Mouse (Mus musculus) right cerebral cortex, postnatal 36 days (tissue): ENCODE results near the gene Desi1.
A peak's percentile ranks its signal among the peaks of the same experiment; 100 is the strongest.

Experiments
- DNase-seq, 2 experiments: peaks; one replicate each; pipeline ENCODE4 v3.0.0; 2022; ENCODE audit warnings: low spot score in 2 of 2, mixed read lengths in 1 of 2

The Desi1 gene

DNA sequence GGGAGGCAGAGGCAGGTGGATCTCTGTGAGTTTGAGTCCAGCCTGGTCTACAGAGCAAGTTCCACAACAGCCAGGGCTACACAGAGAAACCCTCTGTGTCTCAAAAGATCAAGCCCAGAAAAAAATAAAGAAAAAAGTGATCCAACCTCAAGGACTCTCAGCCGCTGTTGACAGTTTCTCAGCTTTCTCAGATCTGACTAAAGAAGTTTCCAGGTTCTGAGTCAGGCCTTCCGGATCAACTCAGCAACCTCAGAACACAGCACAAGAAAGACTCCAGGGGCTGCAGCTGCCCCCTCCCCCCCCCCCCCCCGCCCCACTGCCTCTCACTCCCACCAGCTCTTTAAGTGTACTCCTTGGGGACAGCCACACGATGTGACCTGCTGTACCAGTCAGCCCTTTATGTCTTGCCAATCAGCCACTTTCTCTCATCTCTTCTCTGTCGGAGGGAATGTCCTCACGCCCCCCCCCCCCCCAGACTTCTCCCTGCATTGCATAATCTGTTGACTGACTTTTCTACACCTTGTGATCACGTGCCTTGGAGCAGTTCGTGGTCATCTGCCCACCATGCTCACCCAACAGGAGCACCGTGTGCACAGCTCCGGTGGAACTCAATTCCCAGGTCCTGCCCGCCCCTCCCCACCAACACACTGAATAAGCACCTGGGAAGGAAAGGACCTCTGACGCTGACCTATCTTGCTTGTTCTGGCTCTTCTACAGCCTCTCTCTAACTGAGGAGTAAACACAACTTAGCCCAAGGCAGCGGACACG, 67.4 kb downstream of the Desi1 start:
- no peak for DNase-seq

DNA sequence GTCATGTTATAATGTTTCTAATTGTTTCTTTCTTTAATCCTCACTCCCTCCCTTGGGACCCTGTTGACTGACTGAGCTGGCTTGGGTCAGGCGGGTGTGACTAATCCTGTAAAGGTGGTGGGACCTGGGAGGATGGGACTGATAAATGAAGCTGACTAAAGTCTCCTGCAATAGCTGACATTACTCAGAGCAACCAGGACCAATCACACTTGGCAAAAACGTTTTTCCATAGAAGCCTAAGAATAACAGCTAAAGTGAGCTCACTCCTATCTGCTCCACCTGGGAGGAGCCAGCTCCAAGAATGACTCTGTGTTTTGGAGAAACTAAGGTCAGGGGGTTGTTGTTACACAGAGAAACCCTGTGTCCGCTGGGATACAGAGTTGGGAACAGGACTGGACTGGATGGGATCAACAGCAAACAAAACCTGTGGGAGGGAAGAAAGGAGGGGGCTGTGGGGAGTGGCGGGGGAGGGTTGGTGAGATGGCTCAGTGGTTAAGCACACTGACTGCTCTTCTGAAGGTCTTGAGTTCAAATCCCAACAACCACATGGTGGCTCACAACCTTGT, 68.6 kb downstream of the Desi1 start:
- no peak for DNase-seq

DNA sequence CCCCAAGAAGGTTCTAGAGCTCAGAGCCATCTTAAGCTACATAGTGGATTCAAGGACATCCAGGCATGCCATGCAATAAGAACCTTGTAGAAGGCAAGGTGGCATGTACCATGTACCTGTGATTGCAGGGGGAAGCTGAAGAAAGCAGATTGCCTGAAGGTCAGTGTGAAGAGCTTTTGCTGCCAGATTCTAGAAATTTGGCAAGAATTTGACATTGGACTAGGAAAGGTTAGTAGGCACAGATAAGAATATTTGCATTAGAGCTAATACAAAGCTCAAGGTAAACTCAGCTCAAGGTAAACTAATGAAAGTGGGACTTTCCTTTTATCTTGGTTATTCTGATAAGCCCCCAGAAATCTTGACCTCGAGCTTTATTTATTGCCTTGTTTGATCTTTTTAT, 69.4 kb downstream of the Desi1 start:
- DNase-seq = no peak

DNA sequence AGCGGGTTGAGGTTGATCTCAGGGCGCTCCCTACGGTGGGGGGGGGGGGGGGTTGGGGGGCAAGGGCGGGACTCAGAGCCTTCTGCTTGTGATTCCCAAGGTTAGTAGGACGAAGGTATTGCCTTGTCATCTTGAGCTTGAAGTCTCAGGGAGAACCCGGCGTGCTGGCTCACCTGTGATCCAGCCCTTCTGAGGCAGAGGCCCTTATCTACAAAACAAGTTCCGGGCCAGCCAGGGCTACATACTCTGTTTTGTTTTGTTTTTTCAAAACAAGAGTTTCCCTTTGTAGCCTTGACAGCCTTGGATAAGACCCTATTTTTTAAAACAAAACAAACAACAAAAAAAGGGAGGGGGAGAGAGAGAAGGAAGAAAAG, 72.6 kb downstream of the Desi1 start:
- no peak for DNase-seq

DNA sequence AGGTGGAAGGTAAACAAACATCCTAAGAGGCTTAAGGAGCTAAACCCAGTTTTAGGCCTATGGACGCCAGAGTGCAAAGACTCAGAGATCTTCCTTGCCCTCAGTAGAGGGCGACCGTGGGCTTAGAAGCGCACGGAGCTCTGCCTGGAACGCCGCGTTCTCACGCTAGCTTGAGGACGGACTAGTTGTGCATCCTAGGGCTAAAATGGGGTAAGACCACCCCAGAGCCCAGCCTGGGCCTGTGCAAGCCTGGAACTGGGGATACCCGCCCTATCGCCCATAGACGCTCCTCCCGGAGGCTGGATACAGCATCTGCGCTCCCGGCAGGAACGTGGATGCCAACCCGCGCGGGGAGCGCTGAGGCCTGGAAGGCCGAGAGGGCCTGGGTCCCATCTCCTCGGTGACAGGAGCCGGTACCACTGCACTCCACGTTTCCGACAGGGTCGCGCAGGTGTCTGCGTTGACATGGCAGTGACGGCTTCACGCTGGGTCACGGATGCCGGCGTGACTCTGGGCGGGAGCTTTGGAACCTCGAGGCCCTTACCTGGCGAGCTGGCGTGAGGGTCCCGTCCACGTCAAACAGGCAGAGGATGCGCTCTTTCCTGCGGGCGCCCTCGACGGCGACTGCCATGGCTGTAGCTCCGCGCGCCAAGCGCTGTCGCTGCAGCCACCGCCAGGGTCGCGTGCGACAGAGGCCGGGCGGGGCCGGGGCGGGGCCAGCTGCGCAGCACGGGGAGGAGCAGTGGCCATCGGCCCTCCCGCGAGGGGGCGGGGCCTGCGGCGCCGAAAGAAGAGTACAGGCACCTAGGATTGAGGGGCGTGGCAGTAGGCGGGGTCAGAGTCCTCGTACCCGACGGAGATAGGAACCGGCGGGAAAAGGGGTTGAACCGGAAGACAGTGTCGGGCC, 73.2 kb downstream of the Desi1 start, which contains the start of gene Pmm1:
Gene Pmm1 (minus strand): TSS at position 760 of the 907 bp plus-strand sequence.
- DNase-seq = peak; percentile 97 to 98

DNA sequence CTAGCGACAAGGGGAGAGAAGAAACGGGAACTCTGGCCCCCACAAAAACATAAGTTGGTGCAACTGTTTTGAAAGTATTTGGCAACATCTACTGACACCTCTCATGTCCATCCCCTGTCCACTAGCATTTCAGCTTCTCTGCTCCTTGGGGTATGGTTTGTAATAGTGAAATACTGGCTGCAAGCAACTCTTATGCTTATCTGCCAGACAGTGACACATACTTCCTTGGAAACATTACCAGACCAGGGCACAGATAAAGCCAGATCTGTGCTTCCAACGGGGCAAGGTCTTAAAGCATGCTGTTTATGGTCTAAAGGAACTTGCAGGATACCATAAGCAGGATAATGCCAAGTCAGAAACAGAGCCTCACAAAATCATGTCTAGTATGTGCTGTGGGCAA, 74.8 kb downstream of the Desi1 start:
- no peak for DNase-seq

DNA sequence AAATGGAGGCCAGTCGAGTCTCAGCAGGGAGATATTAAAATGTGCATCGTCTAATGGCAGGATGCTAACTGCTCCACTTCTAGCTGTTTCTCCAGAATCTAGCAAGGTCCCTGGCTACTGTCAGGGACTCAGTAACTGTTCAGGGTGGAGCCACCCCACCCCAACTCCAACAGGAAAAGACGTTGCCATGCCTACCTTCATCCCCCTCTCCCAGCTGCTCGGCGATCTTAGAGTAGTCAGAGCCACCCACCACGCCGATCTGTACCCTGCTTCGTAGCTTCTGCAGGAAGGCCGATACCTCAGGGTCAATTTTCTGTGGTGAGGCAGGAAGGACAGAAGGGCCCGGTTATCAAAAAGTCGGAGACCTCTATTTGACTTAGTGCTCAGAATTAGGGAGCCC, 76.1 kb downstream of the Desi1 start:
- no peak for DNase-seq

DNA sequence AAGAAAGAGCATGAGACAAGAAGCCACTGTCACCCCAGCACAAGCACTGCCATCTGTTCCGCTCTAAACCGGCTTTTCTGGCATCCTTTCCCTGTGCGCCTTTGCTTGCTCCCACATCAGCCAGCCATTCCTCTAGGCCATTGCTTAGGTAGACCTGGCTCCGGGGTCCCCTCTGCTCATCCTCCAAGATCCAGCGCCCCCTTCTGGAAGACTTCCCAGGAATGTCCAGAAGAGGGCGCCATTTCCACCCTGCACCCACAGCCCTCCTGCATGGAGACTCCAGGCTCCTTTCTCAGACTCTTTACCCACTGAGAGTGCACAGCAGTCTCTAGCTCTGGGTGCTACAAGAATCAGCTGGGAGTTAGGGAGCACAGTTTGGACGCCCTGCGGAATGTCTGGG, 77.2 kb downstream of the Desi1 start:
- DNase-seq = no peak

DNA sequence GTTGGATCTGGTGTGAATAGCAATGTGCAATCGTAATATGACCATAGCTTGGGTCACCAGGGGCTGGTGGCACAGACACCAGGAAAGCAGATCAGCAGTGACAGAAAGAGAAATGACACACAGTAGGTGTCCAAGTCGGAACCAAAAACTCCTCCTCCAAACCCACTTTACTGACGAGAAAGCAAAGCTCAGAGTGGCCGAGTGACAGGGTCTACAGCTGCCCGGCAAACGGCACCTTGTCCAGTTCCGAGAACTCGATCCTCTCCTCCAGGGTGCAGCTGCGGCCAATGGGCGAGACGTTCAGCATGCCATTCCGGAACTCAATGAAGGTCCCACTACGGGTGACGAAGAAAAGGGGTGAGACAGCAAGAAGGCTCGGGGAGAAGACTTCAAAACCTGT, 78.2 kb downstream of the Desi1 start:
- DNase-seq = no peak

DNA sequence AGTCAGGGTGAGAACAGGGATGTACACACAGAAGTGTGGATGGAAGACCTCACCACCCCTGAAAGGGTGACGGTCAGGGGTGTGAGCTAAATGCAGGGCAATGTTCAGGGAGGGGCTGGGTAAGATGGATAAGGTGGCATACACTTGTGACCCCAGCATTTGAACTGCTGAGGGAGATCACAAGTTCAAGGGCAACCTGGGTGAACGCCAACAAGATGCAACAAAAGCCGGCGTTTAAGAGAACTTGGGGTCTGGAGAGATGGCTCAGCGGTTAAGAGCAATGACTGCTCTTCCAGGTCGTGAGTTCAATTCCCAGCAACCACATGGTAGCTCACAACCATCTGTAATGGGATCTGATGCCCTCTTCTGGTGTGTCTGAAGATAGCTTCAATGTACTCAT, 78.9 kb downstream of the Desi1 start:
- no peak for DNase-seq

DNA sequence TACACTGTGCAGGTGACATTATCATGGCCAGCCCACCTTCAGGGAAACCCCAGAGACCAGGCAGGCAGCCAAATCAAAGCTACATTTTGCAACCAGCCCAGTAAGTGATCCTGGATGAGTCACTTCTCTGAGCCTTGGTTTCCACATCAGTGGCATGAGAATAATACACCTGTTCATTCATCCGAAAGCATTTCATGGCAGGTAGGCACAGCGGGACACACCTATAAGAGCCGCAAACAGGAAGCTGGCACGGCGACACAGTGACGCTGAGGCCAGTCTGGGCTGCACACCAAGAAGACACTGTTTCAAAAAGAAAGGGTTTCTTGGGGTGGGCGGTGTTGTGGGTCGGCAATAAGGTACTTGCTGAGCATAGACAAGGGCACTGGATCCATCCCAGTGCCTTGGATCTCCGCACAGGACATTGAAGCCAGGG, 79.5 kb downstream of the Desi1 start:
- DNase-seq = no peak

DNA sequence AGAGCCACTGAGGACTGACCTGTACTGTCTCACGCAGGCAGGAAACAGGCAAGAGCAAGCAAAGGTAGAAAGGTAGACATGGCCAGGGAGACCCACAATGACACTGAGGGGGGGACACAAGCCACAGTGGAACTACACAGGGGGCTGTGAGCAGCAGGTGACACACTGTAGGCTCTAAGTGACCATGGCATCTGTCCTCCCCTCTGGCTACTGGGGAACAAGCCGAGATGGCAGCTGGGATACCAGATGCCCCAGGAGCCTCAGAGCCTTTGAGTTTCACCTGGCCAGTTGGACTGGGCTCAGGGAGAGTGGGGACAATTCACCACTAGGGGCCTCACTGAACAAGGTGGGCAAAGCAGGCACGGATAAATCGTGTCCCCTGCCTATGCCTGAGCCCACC, 81.4 kb downstream of the Desi1 start:
- DNase-seq = no peak

DNA sequence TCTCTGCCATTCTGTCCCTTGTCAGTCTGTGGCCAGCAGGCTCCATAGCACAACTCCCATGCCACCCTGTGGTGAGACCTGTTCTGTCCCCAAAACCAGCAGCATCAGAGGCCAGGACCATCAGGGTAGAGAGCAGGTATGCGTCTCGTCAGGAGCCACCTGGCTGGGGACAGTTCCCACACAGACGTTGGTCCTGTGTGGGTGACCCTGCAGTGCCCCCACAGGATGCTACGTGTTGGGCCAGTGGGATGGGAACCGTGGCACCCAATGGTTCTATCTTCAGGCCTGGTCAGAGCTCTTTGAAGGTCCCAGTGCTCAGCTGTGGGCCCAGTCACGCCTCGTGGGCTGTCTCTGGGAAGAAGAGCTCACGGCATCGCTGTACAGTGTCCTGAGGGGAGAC, 82.5 kb downstream of the Desi1 start:
- DNase-seq = no peak

DNA sequence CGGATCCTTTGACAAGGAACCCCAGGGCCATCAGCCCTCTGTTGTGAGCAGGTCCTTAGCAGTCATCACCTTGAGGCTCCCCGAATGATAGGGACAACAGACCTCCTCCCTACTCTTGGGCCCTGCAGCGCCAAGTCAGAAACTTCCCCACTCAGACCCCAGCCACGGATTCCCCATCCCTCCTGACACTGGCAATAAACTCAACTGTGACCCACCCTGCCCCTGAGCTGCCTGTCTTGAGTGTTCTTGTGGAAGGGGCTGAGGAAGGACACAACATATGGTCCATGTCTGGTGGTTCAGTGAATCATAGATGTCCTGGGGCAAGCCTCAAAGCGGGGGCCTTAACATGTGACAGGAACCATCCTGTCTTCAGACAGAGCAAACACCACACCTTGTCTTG, 82.9 kb downstream of the Desi1 start:
- DNase-seq = no peak

DNA sequence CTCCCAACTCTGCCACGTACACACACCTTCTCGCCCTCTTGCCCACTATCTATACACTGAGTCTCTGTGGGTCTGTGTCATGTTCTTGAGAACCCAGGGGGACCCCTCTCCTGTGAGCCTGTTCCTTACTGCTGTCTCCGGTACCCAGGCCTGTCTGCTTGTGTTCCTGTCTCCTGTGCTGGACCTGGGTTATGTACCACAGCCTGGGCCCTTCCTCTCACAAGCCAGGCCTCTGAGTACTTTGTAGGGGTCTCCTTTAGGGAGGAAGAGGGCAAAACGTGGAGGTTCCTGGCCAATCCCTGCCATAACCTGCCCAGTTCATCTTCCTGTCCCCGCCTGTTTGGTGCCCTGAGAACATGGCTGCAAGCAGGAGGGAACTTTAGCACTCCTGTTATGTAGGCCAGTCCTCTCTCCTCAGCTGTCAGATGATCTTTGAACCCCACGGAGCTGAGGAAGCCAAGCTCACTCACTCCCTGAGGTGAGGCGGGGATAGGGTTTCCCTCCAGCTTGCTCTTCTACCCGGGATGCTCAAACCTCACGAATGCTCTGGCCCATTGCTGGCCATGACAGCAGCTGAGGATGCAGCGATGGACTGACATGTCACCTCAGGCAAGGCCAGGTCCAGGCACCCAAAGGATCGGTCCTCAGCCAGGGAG, 84.1 kb downstream of the Desi1 start:
- no peak for DNase-seq

DNA sequence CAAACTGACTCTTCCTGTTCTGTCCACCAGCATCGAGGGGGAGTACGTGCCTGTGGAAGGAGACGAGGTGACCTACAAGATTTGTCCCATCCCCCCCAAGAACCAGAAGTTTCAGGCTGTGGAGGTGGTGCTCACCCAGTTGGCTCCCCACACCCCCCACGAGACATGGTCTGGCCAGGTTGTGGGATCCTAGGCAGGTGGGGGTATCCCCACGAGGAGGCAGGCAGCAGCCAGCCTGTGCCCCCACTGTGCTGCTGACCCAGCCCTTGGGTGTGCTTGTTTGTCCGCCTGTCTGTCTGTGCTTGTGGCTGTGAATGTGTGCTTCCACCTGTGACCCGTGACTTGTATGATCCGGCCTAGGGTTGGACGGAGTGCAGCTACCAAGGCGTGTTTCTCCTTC, 84.6 kb downstream of the Desi1 start:
- DNase-seq = no peak

DNA sequence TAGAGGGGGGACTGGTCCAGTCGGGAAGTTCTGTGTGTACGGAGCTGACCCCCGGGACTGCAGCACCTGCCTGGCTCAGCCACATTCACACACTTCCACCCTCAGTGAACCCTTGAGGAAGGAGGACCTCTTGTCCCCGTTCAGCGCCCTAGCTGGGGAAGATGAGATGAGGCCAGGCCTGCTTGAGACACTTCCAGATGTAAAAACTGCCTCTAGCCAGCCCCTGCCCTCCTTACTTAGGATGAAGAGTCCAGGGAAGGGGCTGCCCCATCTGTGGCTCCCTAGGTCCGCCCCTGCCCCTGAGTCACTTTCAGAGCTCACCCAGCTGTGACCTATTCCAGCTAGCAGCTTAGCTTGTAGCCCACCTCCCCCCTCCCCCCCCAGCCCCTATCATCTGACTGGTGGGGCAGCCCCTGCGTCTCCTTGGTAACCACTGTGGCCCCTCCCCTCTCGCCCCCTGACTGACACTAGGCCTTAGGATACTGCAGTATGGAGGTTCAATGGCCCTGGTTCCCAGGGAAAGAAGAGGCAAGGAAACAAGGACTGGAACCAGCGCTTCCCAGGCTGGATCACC, 90.4 kb downstream of the Desi1 start:
- no peak for DNase-seq
